15 mouse cellular contexts compared by ENCODE assay signal in the genomic region with DNA sequence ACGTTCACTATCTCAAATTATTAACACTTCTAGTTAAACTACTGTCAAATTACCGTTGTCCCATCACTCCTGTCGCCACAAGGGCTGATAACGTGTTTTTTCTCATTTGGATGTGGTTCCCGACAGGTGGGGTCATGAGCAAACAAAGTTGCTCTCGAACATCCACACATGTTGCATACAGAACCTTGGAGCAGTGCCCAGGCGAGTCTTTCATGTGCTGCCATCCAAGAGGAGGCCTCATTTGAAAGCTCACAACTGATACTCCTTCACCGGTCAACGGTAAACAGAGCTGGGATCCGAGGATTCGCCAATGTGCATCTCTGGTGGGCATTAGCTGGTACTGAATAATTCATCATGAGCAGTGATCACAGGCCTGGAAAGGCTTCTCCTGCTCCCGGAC.
"Had no signal": no experiment of that assay in that cellular context is flagged by ENCODE, and none has a peak within 500 bp of the region (broad histone marks: within the 10 kb centered on the region; RNA-seq: fewer than 3 reads in every experiment).

No protein-coding gene starts in this region.

- H3K9me3 ChIP-seq: limb, embryonic 12.5 days; midbrain, embryonic 12.5 days; neural tube, embryonic 13.5 days had no signal

- H3K4me2 ChIP-seq: limb, embryonic 12.5 days; midbrain, embryonic 12.5 days; neural tube, embryonic 13.5 days had no signal

- H3K36me3 ChIP-seq: limb, embryonic 12.5 days; midbrain, embryonic 12.5 days; neural tube, embryonic 13.5 days had no signal

- H3K4me3 ChIP-seq: left cerebral cortex, adult 2 months; limb, embryonic 12.5 days; midbrain, embryonic 12.5 days; neural tube, embryonic 13.5 days had no signal

- DNase-seq: kidney, adult 8-10 months; kidney, postnatal 25 days; lung, adult 2 months; lung, postnatal 10 days; retina, postnatal 1 day; right cerebral cortex, postnatal 4 days; spleen, adult 18-20 months; thymus, adult 18-20 months; thymus, postnatal 25 days had no signal

- ATAC-seq: intestine, postnatal 0 days had no signal

- H3K27ac ChIP-seq: left cerebral cortex, adult 2 months; liver, embryonic 14.5 days; midbrain, embryonic 12.5 days; neural tube, embryonic 13.5 days had no signal

- H3K4me1 ChIP-seq: midbrain, embryonic 12.5 days had no signal

- H3K9ac ChIP-seq: limb, embryonic 12.5 days; liver, embryonic 14.5 days; midbrain, embryonic 12.5 days; neural tube, embryonic 13.5 days had no signal

- H3K27me3 ChIP-seq: limb, embryonic 12.5 days; midbrain, embryonic 12.5 days; neural tube, embryonic 13.5 days had no signal
